Mouse (Mus musculus): ENCODE measurements at regions not wholly inside any gene's neighbourhood (a gene's known extent, or its start where the extent isn't known, plus 50 kb on each side); places are given as distances from the start of the nearest gene placed in this dataset.

- no peaks in the 10 kb centered on the region for H3K4me1 ChIP-seq (ENCODE audit: insufficient read depth, low read length)
- H3K27me3 ChIP-seq (ENCODE audit: insufficient read depth, low read length): no peaks in the 10 kb centered on the region
- DNase-seq (ENCODE audit: low spot score) (no peak), ATAC-seq (ENCODE audit: low FRiP score) (no peak)
- WGBS: 79% methylated on average over 16 of the region's 16 CpGs
- H3K9me3 ChIP-seq (ENCODE audit: low read length): no peaks in the 10 kb centered on the region
- no peak for TF ChIP-seq CTCF (IDR thresholded peaks at IDR 0.05)
- no peak overlapping the region for H3K9ac ChIP-seq (replicated peaks; ENCODE audit: low read length, poor library complexity, severe bottlenecking)
- H3K4me2 ChIP-seq (ENCODE audit: low read depth, low read length, poor library complexity, severe bottlenecking): no peak overlapping the region
- no peak overlapping the region for H3K27ac ChIP-seq (ENCODE audit: low read depth, low read length)
- no peaks in the 10 kb centered on the region for H3K36me3 ChIP-seq (ENCODE audit: insufficient read depth, low read length)
- no peak overlapping the region for H3K4me3 ChIP-seq (ENCODE audit: low read depth, low read length)
Observed at GRCm38 (mm10) chr12:110157998-110158747, 120.7 kb upstream of the Dio3 start.

DNA sequence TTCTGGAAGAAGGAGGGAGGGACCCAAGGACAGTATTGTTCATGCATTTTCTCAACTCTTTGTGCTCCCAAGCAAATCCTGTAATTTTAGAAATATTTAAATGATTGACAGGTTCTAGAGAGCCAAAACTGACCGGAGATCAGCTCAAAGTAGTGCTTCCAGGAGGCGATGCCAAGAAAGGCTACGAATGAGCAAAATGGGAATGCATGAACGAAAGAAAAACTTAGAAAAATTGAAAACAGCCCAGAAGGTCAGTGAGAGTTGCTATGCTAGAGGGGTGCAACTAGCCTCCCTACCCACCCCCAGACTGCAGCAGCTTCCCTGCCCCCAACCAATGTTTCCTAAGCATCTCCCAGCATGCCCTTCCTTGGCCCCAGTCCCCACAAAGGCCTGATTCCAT is 117.6 kb upstream of the Dio3 start:
- H3K27ac ChIP-seq (ENCODE audit: low read depth, low read length): no peak overlapping the region
- H3K4me1 ChIP-seq (ENCODE audit: insufficient read depth, low read length): no peaks in the 10 kb centered on the region
- H3K4me3 ChIP-seq (ENCODE audit: low read depth, low read length): no peak overlapping the region
- no peaks in the 10 kb centered on the region for H3K9me3 ChIP-seq (ENCODE audit: low read length)
- ATAC-seq (ENCODE audit: low FRiP score) (no peak), DNase-seq (ENCODE audit: low spot score) (no peak)
- H3K9ac ChIP-seq (replicated peaks; ENCODE audit: low read length, poor library complexity, severe bottlenecking): no peak overlapping the region
- no peaks in the 10 kb centered on the region for H3K36me3 ChIP-seq (ENCODE audit: insufficient read depth, low read length)
- no peaks in the 10 kb centered on the region for H3K27me3 ChIP-seq (ENCODE audit: insufficient read depth, low read length)
- no peak for TF ChIP-seq CTCF (IDR thresholded peaks at IDR 0.05)
- WGBS: 92% methylated on average over 4 of the region's 4 CpGs
- H3K4me2 ChIP-seq (ENCODE audit: low read depth, low read length, poor library complexity, severe bottlenecking): no peak overlapping the region

DNA sequence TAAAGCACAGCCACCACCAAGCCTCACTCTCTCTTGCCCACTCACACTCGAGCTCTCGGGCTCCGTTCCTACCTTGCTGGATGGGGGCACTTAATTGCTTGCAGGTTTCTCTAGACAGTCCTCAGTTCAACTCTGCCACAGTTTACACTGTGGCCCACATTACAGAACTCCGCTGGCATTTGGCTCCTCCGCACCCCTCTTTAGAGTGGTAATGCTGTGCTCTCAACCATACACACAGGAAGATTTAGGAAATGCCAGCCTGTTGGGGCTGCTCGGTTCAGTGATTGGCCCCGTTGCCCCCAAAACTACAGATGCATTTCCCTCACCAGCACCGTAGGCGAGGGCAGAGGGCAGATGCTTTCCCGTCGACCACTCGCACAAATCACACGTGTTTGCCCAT is 113.4 kb upstream of the Dio3 start:
- ATAC-seq (ENCODE audit: low FRiP score) (no peak), DNase-seq (ENCODE audit: low spot score) (no peak)
- Histone ChIP-seq H3K4me1 (ENCODE audit: insufficient read depth, low read length) (no peaks in the 10 kb centered on the region), H3K4me3 (ENCODE audit: low read depth, low read length) (no peak overlapping the region), H3K36me3 (ENCODE audit: insufficient read depth, low read length) (no peaks in the 10 kb centered on the region), H3K27me3 (ENCODE audit: insufficient read depth, low read length) (no peaks in the 10 kb centered on the region), H3K27ac (ENCODE audit: low read depth, low read length) (no peak overlapping the region), H3K4me2 (ENCODE audit: low read depth, low read length, poor library complexity, severe bottlenecking) (no peak overlapping the region), H3K9me3 (ENCODE audit: low read length) (no peaks in the 10 kb centered on the region), H3K9ac (replicated peaks; ENCODE audit: low read length, poor library complexity, severe bottlenecking) (no peak overlapping the region)
- 91% methylated on average over 13 of the region's 13 CpGs for WGBS
- TF ChIP-seq CTCF (IDR thresholded peaks at IDR 0.05): no peak

DNA sequence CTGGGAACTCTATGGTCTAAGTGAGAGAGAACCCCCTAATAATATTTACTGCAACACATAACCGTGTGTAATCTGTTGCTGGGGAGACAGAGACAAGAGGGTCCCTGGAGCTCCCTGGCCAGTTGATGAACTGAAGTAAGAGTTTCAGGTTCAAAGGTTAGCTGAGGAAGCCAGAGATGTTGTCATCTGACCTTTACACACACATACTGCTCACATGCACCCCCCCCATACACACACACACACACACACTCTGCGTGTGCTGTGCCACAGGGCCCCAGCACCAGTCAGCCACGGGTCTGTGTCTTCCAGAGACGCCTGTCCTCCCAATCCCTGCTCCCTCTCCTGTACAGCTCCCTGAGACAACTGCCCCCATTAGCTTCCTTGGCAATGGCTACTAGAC is 110.5 kb upstream of the Dio3 start:
- DNase-seq (ENCODE audit: low spot score): no peak
- Histone ChIP-seq H3K27me3 (ENCODE audit: insufficient read depth, low read length) (no peaks in the 10 kb centered on the region), H3K4me2 (ENCODE audit: low read depth, low read length, poor library complexity, severe bottlenecking) (no peak overlapping the region), H3K4me3 (ENCODE audit: low read depth, low read length) (no peak overlapping the region), H3K36me3 (ENCODE audit: insufficient read depth, low read length) (no peaks in the 10 kb centered on the region), H3K4me1 (ENCODE audit: insufficient read depth, low read length) (no peaks in the 10 kb centered on the region), H3K9me3 (ENCODE audit: low read length) (no peaks in the 10 kb centered on the region), H3K27ac (ENCODE audit: low read depth, low read length) (no peak overlapping the region), H3K9ac (replicated peaks; ENCODE audit: low read length, poor library complexity, severe bottlenecking) (no peak overlapping the region)
- WGBS: 86% methylated on average over 4 of the region's 4 CpGs
- no peak for TF ChIP-seq CTCF (IDR thresholded peaks at IDR 0.05)
- ATAC-seq (ENCODE audit: low FRiP score): no peak

GRCm38 (mm10) chr12:110169261-110169660 is 109.6 kb upstream of the Dio3 start:
- Histone ChIP-seq H3K27ac (ENCODE audit: low read depth, low read length) (no peak overlapping the region), H3K4me1 (ENCODE audit: insufficient read depth, low read length) (no peaks in the 10 kb centered on the region), H3K9ac (replicated peaks; ENCODE audit: low read length, poor library complexity, severe bottlenecking) (no peak overlapping the region), H3K4me2 (ENCODE audit: low read depth, low read length, poor library complexity, severe bottlenecking) (no peak overlapping the region), H3K36me3 (ENCODE audit: insufficient read depth, low read length) (no peaks in the 10 kb centered on the region), H3K4me3 (ENCODE audit: low read depth, low read length) (no peak overlapping the region), H3K9me3 (ENCODE audit: low read length) (no peaks in the 10 kb centered on the region), H3K27me3 (ENCODE audit: insufficient read depth, low read length) (no peaks in the 10 kb centered on the region)
- TF ChIP-seq CTCF (IDR thresholded peaks at IDR 0.05): no peak
- DNase-seq (ENCODE audit: low spot score) (no peak), ATAC-seq (ENCODE audit: low FRiP score) (no peak)
- WGBS: 100% methylated on average over 1 of the region's 1 CpGs

DNA sequence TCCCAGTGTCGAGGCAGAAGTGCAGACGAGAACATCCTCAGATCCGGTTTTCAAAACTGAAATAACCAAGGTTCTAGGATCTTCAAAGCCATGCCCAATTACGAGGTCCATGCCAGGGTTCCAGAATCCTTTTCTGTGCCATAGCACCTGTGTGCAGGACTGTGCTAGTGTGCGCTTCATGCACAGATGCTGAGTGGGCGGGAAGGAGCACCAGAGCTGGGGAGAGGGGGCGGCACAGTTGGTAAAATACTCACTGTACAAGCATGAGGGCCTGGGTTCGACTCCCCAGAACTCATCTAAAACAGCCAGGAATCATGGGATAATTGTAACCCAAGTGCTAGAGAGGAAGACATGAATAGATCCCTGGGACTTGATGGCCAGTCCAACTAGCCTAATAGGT is 108.4 kb upstream of the Dio3 start:
- DNase-seq (ENCODE audit: low spot score): no peak
- Histone ChIP-seq H3K4me2 (ENCODE audit: low read depth, low read length, poor library complexity, severe bottlenecking) (no peak overlapping the region), H3K4me3 (ENCODE audit: low read depth, low read length) (no peak overlapping the region), H3K27ac (ENCODE audit: low read depth, low read length) (no peak overlapping the region), H3K36me3 (ENCODE audit: insufficient read depth, low read length) (no peaks in the 10 kb centered on the region), H3K4me1 (ENCODE audit: insufficient read depth, low read length) (no peaks in the 10 kb centered on the region), H3K9me3 (ENCODE audit: low read length) (no peaks in the 10 kb centered on the region), H3K9ac (replicated peaks; ENCODE audit: low read length, poor library complexity, severe bottlenecking) (no peak overlapping the region), H3K27me3 (ENCODE audit: insufficient read depth, low read length) (no peaks in the 10 kb centered on the region)
- no peak for ATAC-seq (ENCODE audit: low FRiP score)
- no peak for TF ChIP-seq CTCF (IDR thresholded peaks at IDR 0.05)
- WGBS: 93% methylated on average over 8 of the region's 8 CpGs

Data from midbrain, postnatal 0 days (tissue).